Mouse (Mus musculus) gonadal fat pad, adult 2 months (tissue): Measurements from ENCODE around the gene Pla2g1b. TPM values are rescaled to one million over a fixed set of nuclear protein-coding genes. Genes with fewer than 3 reads are reported as not detected.

Experiments used
- DNase-seq: peaks from one replicate; pipeline ENCODE4 v3.0.0-alpha.2; 2012; ENCODE audit warnings: low read depth
- polyA plus RNA-seq: library from polyadenylated mRNA; depleted of rRNA; stranded (reverse); fragments of >200 nt; gene quantifications from 2 replicates; pipeline ENCODE4 v1.2.3, GENCODE M21; 2012

Pla2g1b gene
- polyA plus RNA-seq, 1 experiment: 0.42 TPM

DNA sequence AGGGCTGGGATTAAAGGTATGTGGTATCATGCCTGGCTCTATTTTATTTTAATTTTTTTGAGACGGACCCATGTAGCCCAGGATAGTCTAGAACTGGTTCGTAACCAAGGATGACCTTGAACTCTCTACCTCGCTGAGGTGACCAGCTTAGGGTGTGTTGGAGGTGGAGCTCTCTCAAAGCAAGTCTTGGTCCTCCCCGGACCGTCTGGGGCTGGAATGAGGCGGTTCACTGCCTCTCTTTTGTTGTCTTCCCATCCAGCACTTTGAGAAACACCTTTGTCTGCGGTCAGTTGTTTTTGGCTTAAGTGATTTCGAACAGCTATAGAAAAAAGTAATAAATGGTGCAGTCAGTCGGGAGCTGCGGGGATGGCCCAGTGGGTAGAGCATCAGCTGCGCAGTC is 21.9 kb upstream of the Pla2g1b start:
- DNase-seq: no peak

GRCm38 (mm10) chr5:115447108-115447507 is 19.0 kb upstream of the Pla2g1b start:
- no peak for DNase-seq

DNA sequence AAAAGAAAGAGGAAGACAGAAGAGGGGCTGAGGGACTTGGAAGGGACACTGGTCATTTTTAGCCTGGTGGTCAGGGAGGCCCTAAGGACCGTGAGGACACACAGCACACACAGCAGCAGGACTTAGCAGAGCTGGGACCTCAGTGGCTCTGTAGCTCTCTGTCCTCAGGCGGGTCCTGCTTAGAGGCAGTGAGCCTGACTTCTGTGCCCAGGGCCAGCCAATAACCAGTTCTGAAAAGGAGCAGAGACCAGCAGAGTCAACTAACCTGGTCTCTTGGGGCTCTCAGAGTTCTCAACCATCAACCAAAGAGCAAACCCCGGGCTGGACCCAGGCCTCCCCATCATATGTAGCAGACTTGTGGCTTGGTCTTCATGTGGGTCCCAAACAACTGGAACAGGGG is 16.8 kb upstream of the Pla2g1b start:
- DNase-seq: no peak

GRCm38 (mm10) chr5:115450410-115451317 is 15.4 kb upstream of the Pla2g1b start:
- DNase-seq: no peak

DNA sequence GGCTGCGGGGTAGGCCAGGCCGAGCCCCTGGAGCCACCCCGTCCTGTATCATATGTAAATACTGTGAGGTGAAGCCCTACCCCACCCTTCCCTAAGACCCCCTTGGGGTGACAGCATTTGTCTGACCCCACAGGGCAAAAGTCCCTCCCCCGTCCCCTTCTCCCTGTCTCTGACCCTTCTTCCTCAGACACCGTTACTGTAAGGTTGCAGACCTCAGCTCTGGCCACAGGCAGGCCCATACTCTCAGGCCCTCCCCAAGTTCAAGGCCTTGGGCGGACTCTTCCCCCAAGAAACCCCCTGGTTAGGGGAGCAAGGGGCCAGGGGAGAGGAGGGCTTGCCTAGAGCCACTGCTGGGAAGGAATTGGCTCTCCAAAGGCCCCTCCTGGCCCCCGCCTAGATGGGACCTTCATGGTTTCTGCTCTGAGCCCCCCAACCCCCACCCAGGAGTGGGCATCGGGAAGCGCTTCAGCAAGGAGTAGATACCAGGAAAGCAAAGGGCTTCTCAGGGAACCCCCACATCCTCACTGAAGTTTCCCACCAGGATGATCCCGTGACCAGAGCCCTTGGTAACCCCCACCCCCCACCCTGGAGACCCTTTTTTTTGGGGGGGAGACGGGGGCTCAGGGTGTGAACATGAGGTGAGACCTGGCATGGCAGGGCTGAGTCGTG is 11.5 kb upstream of the Pla2g1b start:
- DNase-seq: no peak

DNA sequence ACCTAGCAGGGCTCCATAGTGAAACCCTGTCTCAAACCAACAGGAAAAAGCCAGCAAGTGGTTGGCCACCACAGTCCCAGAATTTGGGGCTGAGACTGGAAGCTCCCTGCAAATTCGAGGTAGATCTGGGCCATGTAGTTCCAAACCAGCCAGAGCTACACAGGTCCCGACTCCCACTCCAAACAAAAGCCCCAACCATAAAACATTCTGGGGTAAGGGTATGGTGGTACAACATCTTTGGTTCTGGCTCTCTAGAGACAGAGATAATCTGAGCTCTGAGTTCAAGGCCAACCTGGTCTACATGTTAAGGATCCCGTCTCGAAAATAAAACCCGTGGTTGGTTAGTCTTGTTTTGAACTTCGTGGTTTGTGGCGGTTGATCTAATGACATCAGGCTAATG is 10.2 kb upstream of the Pla2g1b start:
- no peak for DNase-seq

GRCm38 (mm10) chr5:115458918-115459317 is 7.1 kb upstream of the Pla2g1b start:
- DNase-seq: no peak

GRCm38 (mm10) chr5:115464408-115465115 is 1.5 kb upstream of the Pla2g1b start:
- DNase-seq: no peak

- no peak for DNase-seq
Observed at GRCm38 (mm10) chr5:115469791-115470190, 3.7 kb downstream of the Pla2g1b start.

DNA sequence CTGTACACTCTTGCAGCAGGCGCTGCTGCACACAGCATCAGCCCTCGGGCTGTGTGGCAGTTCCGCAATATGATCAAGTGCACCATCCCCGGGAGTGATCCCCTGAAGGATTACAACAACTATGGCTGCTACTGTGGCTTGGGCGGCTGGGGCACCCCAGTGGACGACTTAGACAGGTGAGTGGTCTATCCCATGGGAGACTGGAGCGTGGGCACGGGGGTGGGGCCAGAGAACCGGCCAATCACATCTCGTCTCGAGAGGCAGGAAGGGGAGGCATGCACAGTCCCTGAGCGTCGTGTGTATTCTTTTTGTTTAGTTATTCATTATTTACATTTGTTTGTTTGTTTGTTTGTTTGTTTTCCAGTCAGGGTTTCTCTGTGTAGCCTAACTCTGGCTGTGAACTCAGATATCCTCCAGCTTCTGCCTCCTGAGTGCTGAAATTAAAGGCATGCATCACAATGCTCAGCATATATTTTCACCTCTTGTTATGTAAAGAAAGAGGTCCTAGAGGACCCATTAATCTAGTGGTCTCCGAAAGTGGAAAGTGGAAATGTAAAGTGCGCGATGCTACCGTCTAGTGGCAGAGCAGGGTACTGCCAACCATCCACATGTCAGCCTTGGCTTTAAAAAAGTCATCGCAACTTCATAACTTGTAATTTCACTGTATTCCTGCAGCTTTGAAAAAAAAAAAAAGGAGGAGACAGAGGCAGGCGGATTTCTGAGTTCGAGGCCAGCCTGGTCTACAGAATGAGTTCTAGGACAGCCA is 4.9 kb downstream of the Pla2g1b start:
- no peak for DNase-seq

GRCm38 (mm10) chr5:115473191-115473590 is 7.1 kb downstream of the Pla2g1b start:
- DNase-seq: no peak

- DNase-seq: no peak
Observed at GRCm38 (mm10) chr5:115474174-115474828, 8.2 kb downstream of the Pla2g1b start.

GRCm38 (mm10) chr5:115475337-115476106 is 9.5 kb downstream of the Pla2g1b start:
- DNase-seq: no peak

DNA sequence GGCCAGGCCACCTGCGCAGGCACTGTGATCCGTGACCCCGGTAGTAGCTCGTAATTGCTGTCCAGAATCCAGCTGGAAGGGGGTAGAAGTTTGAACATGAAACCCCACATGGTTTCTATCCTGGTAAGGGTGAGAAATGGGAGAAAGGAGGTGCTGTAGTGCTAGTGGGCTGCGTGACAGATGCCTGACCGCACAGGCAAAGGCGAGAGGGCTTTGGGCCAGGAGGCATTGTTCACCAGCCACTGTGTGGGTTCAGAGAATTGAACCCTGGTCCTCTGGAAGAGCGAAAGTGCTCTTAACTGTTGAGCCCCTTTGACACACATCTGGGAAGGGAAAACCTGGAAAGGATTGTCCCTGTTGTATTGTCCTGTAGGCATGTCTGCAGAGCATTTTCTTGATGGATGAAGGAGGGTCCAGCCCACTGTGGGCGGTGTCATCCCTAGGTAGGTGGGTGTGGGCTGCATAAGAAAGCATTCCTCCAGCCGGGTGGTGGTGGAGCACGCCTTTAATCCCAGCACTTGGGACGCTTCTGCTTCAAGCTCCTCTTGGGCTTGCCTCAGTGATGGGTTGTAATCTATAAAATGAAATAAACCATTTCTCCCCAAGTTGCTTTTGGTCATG is 10.2 kb downstream of the Pla2g1b start:
- no peak for DNase-seq

DNA sequence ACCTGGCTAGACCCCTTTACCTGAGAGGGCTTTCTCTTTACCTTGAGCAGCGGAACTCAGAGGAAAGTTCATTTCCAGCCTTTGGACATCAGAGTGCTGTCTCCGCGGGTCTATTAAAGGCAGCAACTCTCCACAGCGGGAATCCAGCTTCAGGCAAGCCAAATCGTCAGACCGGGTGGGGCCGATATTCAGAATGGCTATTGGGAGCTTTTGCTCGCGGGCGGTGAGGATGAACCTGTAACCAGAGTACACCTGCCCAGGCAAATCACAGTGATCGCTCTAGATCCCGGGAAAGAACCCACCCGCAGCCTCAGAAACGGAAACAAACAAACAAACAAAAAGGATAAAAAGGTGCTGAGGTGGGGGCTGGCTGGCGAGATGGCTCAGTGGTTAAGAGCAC is 13.5 kb downstream of the Pla2g1b start:
- DNase-seq: no peak

GRCm38 (mm10) chr5:115480101-115480500 is 14.0 kb downstream of the Pla2g1b start:
- DNase-seq: no peak

DNA sequence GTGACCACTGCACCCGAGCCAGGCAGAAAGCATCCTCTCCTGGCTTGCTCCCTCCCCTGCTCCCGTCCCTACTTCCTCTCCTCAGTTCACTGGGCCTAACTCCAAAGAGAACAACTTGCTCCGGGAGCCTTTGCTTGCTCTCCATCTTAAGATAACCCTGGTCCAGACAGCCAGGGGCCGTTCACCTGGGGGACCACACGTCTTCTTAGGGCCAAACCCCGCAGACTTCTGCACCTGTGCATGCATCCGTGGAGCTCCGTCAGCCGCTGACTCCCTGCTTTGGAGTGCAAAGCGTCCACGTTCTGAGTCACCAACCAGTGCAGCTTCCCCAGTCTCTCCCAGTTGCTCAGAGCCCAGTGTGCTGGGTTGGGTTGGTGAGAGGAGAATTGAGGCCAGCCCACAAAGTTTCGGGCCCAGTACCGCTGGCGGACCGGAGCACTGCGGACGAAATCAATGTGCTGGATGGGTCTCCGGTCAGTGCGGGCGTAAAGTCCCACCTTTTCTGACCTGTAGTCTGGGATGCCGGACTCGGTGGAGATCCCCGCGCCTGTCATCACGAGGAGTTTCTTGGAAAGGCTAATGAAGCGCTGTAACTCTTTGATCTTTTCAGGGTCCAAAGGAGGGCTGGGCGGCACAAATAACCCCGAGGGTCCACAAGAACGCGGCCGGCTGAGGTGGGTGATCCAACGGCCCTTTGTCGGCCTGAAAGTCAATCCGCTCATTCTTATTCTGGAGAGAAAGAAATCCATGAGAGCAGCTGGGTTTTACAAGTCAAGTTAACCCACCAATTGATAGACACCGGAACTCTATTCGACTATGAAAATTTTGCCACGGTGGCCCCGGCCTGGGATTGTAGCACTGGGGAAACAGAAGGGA is 16.6 kb downstream of the Pla2g1b start:
- DNase-seq: no peak

GRCm38 (mm10) chr5:115483385-115483784 is 17.3 kb downstream of the Pla2g1b start:
- no peak for DNase-seq
